Mouse (Mus musculus): ENCODE measurements around the gene Olfr680-ps1. TPM values are rescaled to one million over a fixed set of nuclear protein-coding genes. Genes with fewer than 3 reads are reported as not detected.
"Not testable (repeated sequence)": the region's sequence is repeated elsewhere in the genome, so short reads cannot be mapped to it uniquely, and the experiment has no call there.

Gene Olfr680-ps1
- not detected for total RNA-seq (2021)

GRCm38 (mm10) chr7:105092717-105093116 lies at the start of gene Olfr680-ps1:
Olfr680-ps1 (minus strand) TSS chr7:105092817.
- intact Hi-C loops (cut with DNase I); DNase-seq: not testable (repeated sequence)

DNA sequence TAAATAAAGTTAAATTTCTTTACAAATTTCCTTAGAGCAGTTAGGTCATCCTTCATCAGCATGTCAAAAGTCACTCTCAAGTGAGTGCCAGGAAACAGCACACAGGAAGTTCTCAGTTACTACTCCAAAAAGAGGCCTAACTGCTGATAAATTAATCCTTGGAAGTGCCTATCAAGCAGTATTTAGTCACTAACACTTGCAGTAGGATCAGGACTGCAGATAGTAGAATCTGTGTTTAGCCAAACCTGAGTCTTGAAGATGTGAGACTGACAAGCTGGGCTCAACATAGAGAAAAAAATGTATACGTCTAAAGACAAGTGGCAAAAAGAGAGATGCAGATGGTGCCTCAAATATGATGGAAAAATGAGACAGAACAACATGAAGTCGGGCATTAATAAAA lies 48.7 kb upstream of the Olfr680-ps1 start:
- DNase-seq: no peak
- intact Hi-C loops (cut with DNase I): no loop called here

DNA sequence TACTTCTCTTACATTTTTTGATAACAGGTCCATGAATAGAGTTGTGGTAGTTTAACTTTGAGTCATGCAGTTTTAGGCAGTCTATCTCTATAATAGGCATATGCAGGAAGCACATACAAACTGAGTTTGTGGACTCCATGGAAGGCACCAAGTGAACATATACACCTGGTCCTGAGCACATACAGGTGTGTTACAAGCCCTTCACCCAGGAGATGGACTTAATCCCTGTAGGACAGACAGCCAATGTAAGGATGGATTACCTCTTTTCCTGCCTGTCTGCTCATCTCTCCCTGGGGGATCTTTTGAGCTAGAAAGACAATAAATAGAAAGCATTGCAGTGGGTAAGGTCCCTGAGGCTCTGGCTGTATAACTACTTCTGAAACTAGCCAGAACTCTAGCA lies 23.9 kb upstream of the Olfr680-ps1 start, which contains the start of gene Olfr681:
TSS of gene Olfr681 (plus strand) at position 301 of the 400 bp plus-strand sequence.
- DNase-seq: no peak
- intact Hi-C loops (cut with DNase I): no loop called here

DNA sequence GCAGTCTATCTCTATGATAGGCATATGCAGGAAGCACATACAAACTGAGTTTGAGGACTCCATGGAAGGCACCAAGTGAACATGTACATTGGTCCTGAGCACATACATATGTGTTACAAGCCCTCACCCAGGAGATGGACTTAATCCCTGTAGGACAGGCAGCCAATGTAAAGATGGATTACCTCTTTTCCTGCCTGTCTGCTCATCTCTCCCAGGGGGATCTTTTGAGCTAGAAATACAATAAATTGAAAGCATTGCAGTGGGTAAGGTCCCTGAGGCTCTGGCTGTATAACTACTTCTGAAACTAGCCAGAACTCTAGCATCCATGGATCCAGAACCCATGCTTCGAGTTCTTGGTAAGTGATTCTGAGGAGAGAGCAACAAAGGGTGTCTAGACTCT lies 11.7 kb downstream of the Olfr680-ps1 start, which contains the start of gene Olfr679:
TSS of gene Olfr679 (plus strand) at position 301 of the 400 bp plus-strand sequence.
- intact Hi-C loops (cut with DNase I): no loop called here
- DNase-seq: no peak

GRCm38 (mm10) chr7:105064175-105064574 lies 28.4 kb downstream of the Olfr680-ps1 start, which contains the start of gene Olfr678:
Olfr678 (plus strand) TSS chr7:105064475.
- intact Hi-C loops (cut with DNase I): no loop called here
- DNase-seq: no peak

GRCm38 (mm10) chr7:105058951-105059350 lies 33.7 kb downstream of the Olfr680-ps1 start:
- no peak for DNase-seq
- intact Hi-C loops (cut with DNase I): no loop called here

Other genes starting within 250 kb of the Olfr680-ps1 start
- not detected for gene Usp17la, start 235.8 kb downstream of the Olfr680-ps1 start, total RNA-seq (2021)
- gene Olfr665, start 214.8 kb downstream of the Olfr680-ps1 start, total RNA-seq (2021): not detected
- gene Olfr666, start 196.9 kb downstream of the Olfr680-ps1 start, total RNA-seq (2021): not detected
- gene Olfr667, start 171.3 kb downstream of the Olfr680-ps1 start, total RNA-seq (2021): not detected
- gene Olfr668, start 164.8 kb downstream of the Olfr680-ps1 start, total RNA-seq (2021): not detected
- gene Olfr669, start 158.6 kb downstream of the Olfr680-ps1 start, total RNA-seq (2021): not detected
- gene Olfr670, start 130.2 kb downstream of the Olfr680-ps1 start, total RNA-seq (2021): not detected
- not detected for gene Olfr671, start 113.7 kb downstream of the Olfr680-ps1 start, total RNA-seq (2021)
- not detected for gene Olfr672, start 90.8 kb downstream of the Olfr680-ps1 start, total RNA-seq (2021)
- not detected for gene Olfr675, start 64.4 kb downstream of the Olfr680-ps1 start, total RNA-seq (2021)
- not detected for gene Olfr676, start 60.1 kb downstream of the Olfr680-ps1 start, total RNA-seq (2021)
- not detected for gene Olfr677, start 41.4 kb downstream of the Olfr680-ps1 start, total RNA-seq (2021)
- gene Olfr678, start 28.3 kb downstream of the Olfr680-ps1 start, total RNA-seq (2021): not detected
- not detected for gene Olfr679, start 11.6 kb downstream of the Olfr680-ps1 start, total RNA-seq (2021)
- gene Olfr681, start 24.0 kb upstream of the Olfr680-ps1 start, total RNA-seq (2021): not detected
- gene Olfr683, start 54.2 kb upstream of the Olfr680-ps1 start, total RNA-seq (2021): not detected
- not detected for gene Olfr684, start 70.8 kb upstream of the Olfr680-ps1 start, total RNA-seq (2021)
- gene Olfr685, start 93.2 kb upstream of the Olfr680-ps1 start, total RNA-seq (2021): not detected
- gene Olfr686, start 114.7 kb upstream of the Olfr680-ps1 start, total RNA-seq (2021): not detected
- not detected for gene Olfr688, start 195.3 kb upstream of the Olfr680-ps1 start, total RNA-seq (2021)
- gene Olfr689, start 218.3 kb upstream of the Olfr680-ps1 start, total RNA-seq (2021): not detected
- gene Olfr690, start 241.3 kb upstream of the Olfr680-ps1 start, total RNA-seq (2021): not detected
- gene Olfr691, start 249.5 kb upstream of the Olfr680-ps1 start, total RNA-seq (2021): under 1 TPM in 1 of 2 experiments, not detected in 1; 0.17 TPM